Mouse (Mus musculus) cerebellum, adult 2 months (tissue): ENCODE data around the gene Casp8.
"Not testable (repeated sequence)": the region's sequence is repeated elsewhere in the genome, so short reads cannot be mapped to it uniquely, and the experiment has no call there.

Experiments
- CTCF ChIP-seq: fragments of 200-500 bp; IDR thresholded peaks from 2 replicates; pipeline ENCODE4 v1.5.1; 2011; ENCODE audit warnings: low read depth, mild to moderate bottlenecking, control low read depth, low read length, moderate library complexity, borderline replicate concordance; ENCODE audit not compliant: insufficient read depth
- POLR2A ChIP-seq: fragments of 200-500 bp; IDR thresholded peaks from 2 replicates; pipeline ENCODE4 v1.6.1; 2011; ENCODE audit warnings: low read length, control low read depth, borderline replicate concordance; ENCODE audit not compliant: insufficient read depth

DNA sequence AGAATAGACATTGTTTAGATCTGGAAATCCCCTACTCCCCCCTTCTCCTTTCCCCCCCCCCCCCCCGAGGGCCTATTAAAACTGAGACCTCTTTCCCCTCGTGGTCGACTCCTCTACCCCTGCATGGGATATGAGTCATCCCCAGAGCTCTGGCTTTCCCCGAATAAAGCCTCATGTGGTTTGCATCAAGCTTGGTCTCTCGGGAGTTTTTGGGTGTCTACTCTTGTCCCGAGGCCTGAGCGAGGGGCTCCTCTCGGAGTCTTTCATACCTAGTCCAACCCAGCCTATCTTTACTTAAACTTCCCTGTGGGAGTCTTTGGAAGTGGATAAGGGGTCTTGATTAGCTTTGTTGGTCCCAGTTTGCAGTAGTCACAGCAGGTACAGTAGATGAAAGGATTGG, 97.2 kb downstream of the Casp8 start:
- not testable (repeated sequence) for TF ChIP-seq CTCF, POLR2A
